Mouse (Mus musculus) induced T-regulatory cell, adult 2 months (primary cell): ENCODE measurements at regions not wholly inside any gene's neighbourhood (a gene's known extent, or its start where the extent isn't known, plus 50 kb on each side); places are given as distances from the start of the nearest gene placed in this dataset.
"Not testable (repeated sequence)": the region's sequence is repeated elsewhere in the genome, so short reads cannot be mapped to it uniquely, and the experiment has no call there.

Experiments used
- DNase-seq: peaks from one replicate; pipeline ENCODE4 v3.0.0-alpha.2; 2012; ENCODE audit warnings: low read depth

- DNase-seq, result not testable (repeated sequence)
Observed at GRCm38 (mm10) chr3:78564926-78565325, 721.4 kb downstream of the Rapgef2 start.
